Mouse (Mus musculus): ENCODE measurements around the gene Afap1l2. TPM values are rescaled to one million over a fixed set of nuclear protein-coding genes. Genes with fewer than 3 reads are reported as not detected.

Afap1l2 gene
- total and polyA plus RNA-seq, 2 experiments, result 0.55 to 0.77 TPM

GRCm38 (mm10) chr19:56942216-56942615 is 65.8 kb downstream of the Afap1l2 start:
- Histone ChIP-seq H3K27ac (replicated peaks; ENCODE audit: insufficient read depth, low read depth, low read length) (no peak overlapping the region), H3K4me1 (ENCODE audit: control insufficient read depth, insufficient read depth, low read length) (no peaks in the 10 kb centered on the region), H3K27me3 (ENCODE audit: control insufficient read depth, insufficient read depth, low read length) (no peaks in the 10 kb centered on the region), H3K79me2 (ENCODE audit: control insufficient read depth, insufficient read depth, low read length) (no peaks in the 10 kb centered on the region), H3K9ac (ENCODE audit: low read depth, low read length) (no peak overlapping the region), H3K36me3 (ENCODE audit: control insufficient read depth, insufficient read depth, low read length) (no peaks in the 10 kb centered on the region), H3K4me3 (ENCODE audit: insufficient read depth, low read depth, low read length) (no peak overlapping the region)
- TF ChIP-seq CTCF (IDR thresholded peaks at IDR 0.05; ENCODE audit: low read depth, low read length), result no peak
- no peak for TF ChIP-seq POLR2A (IDR thresholded peaks at IDR 0.05; ENCODE audit: extremely low read depth, insufficient read depth, low read length)
- WGBS, result 91% methylated on average over 7 of the region's 7 CpGs
- DNase-seq (ENCODE audit: extremely low read depth, low read depth, low spot score), result no peak

- WGBS, result 87% methylated on average over 11 of the region's 11 CpGs
- Histone ChIP-seq H3K27ac (replicated peaks; ENCODE audit: insufficient read depth, low read depth, low read length) (no peak overlapping the region), H3K4me1 (ENCODE audit: control insufficient read depth, insufficient read depth, low read length) (no peaks in the 10 kb centered on the region), H3K36me3 (ENCODE audit: control insufficient read depth, insufficient read depth, low read length) (no peaks in the 10 kb centered on the region), H3K9ac (ENCODE audit: low read depth, low read length) (no peak overlapping the region), H3K27me3 (ENCODE audit: control insufficient read depth, insufficient read depth, low read length) (no peaks in the 10 kb centered on the region), H3K4me3 (ENCODE audit: insufficient read depth, low read depth, low read length) (no peak overlapping the region), H3K79me2 (ENCODE audit: control insufficient read depth, insufficient read depth, low read length) (no peaks in the 10 kb centered on the region)
- peak; percentile 2 for DNase-seq (ENCODE audit: extremely low read depth, low read depth, low spot score)
- TF ChIP-seq POLR2A (IDR thresholded peaks at IDR 0.05; ENCODE audit: extremely low read depth, insufficient read depth, low read length) (no peak), CTCF (IDR thresholded peaks at IDR 0.05; ENCODE audit: low read depth, low read length) (no peak)
Measured at GRCm38 (mm10) chr19:56940507-56940906, 67.5 kb downstream of the Afap1l2 start.

- Histone ChIP-seq H3K9ac (ENCODE audit: low read depth, low read length) (no peak overlapping the region), H3K4me3 (ENCODE audit: insufficient read depth, low read depth, low read length) (no peak overlapping the region), H3K79me2 (ENCODE audit: control insufficient read depth, insufficient read depth, low read length) (no peaks in the 10 kb centered on the region), H3K4me1 (ENCODE audit: control insufficient read depth, insufficient read depth, low read length) (no peaks in the 10 kb centered on the region), H3K27me3 (ENCODE audit: control insufficient read depth, insufficient read depth, low read length) (no peaks in the 10 kb centered on the region), H3K27ac (replicated peaks; ENCODE audit: insufficient read depth, low read depth, low read length) (no peak overlapping the region), H3K36me3 (ENCODE audit: control insufficient read depth, insufficient read depth, low read length) (no peaks in the 10 kb centered on the region)
- TF ChIP-seq POLR2A (IDR thresholded peaks at IDR 0.05; ENCODE audit: extremely low read depth, insufficient read depth, low read length), result no peak
- TF ChIP-seq CTCF (IDR thresholded peaks at IDR 0.05; ENCODE audit: low read depth, low read length), result no peak
- no peak for DNase-seq (ENCODE audit: extremely low read depth, low read depth, low spot score)
- 83% methylated on average over 9 of the region's 9 CpGs for WGBS
Measured at GRCm38 (mm10) chr19:56939826-56940225, 68.2 kb downstream of the Afap1l2 start.

GRCm38 (mm10) chr19:56937911-56938310 is 70.1 kb downstream of the Afap1l2 start:
- DNase-seq (ENCODE audit: extremely low read depth, low read depth, low spot score), result no peak
- no peak overlapping the region for H3K27ac ChIP-seq (replicated peaks; ENCODE audit: insufficient read depth, low read depth, low read length)
- no peaks in the 10 kb centered on the region for H3K79me2 ChIP-seq (ENCODE audit: control insufficient read depth, insufficient read depth, low read length)
- no peaks in the 10 kb centered on the region for H3K36me3 ChIP-seq (ENCODE audit: control insufficient read depth, insufficient read depth, low read length)
- no peaks in the 10 kb centered on the region for H3K4me1 ChIP-seq (ENCODE audit: control insufficient read depth, insufficient read depth, low read length)
- 95% methylated on average over 5 of the region's 5 CpGs for WGBS
- H3K9ac ChIP-seq (ENCODE audit: low read depth, low read length), result no peak overlapping the region
- TF ChIP-seq CTCF (IDR thresholded peaks at IDR 0.05; ENCODE audit: low read depth, low read length) (no peak), POLR2A (IDR thresholded peaks at IDR 0.05; ENCODE audit: extremely low read depth, insufficient read depth, low read length) (no peak)
- H3K4me3 ChIP-seq (ENCODE audit: insufficient read depth, low read depth, low read length), result no peak overlapping the region
- H3K27me3 ChIP-seq (ENCODE audit: control insufficient read depth, insufficient read depth, low read length), result no peaks in the 10 kb centered on the region

- Histone ChIP-seq H3K4me3 (ENCODE audit: insufficient read depth, low read depth, low read length) (no peak overlapping the region), H3K79me2 (ENCODE audit: control insufficient read depth, insufficient read depth, low read length) (no peaks in the 10 kb centered on the region), H3K27me3 (ENCODE audit: control insufficient read depth, insufficient read depth, low read length) (no peaks in the 10 kb centered on the region), H3K27ac (replicated peaks; ENCODE audit: insufficient read depth, low read depth, low read length) (no peak overlapping the region), H3K4me1 (ENCODE audit: control insufficient read depth, insufficient read depth, low read length) (no peaks in the 10 kb centered on the region), H3K36me3 (ENCODE audit: control insufficient read depth, insufficient read depth, low read length) (no peaks in the 10 kb centered on the region), H3K9ac (ENCODE audit: low read depth, low read length) (no peak overlapping the region)
- WGBS, result 93% methylated on average over 8 of the region's 8 CpGs
- TF ChIP-seq POLR2A (IDR thresholded peaks at IDR 0.05; ENCODE audit: extremely low read depth, insufficient read depth, low read length), result no peak
- no peak for TF ChIP-seq CTCF (IDR thresholded peaks at IDR 0.05; ENCODE audit: low read depth, low read length)
- DNase-seq (ENCODE audit: extremely low read depth, low read depth, low spot score), result no peak
Measured at GRCm38 (mm10) chr19:56936253-56936652, 71.8 kb downstream of the Afap1l2 start.

- Histone ChIP-seq H3K4me1 (ENCODE audit: control insufficient read depth, insufficient read depth, low read length) (no peaks in the 10 kb centered on the region), H3K4me3 (ENCODE audit: insufficient read depth, low read depth, low read length) (no peak overlapping the region), H3K79me2 (ENCODE audit: control insufficient read depth, insufficient read depth, low read length) (no peaks in the 10 kb centered on the region), H3K27ac (replicated peaks; ENCODE audit: insufficient read depth, low read depth, low read length) (no peak overlapping the region), H3K36me3 (ENCODE audit: control insufficient read depth, insufficient read depth, low read length) (no peaks in the 10 kb centered on the region), H3K9ac (ENCODE audit: low read depth, low read length) (no peak overlapping the region), H3K27me3 (ENCODE audit: control insufficient read depth, insufficient read depth, low read length) (no peaks in the 10 kb centered on the region)
- WGBS, result 90% methylated on average over 7 of the region's 7 CpGs
- TF ChIP-seq CTCF (IDR thresholded peaks at IDR 0.05; ENCODE audit: low read depth, low read length), result no peak; the same call in 1 of the 2 replicates
- no peak for TF ChIP-seq POLR2A (IDR thresholded peaks at IDR 0.05; ENCODE audit: extremely low read depth, insufficient read depth, low read length)
- DNase-seq (ENCODE audit: extremely low read depth, low read depth, low spot score), result no peak
Measured at GRCm38 (mm10) chr19:56935777-56936176, 72.3 kb downstream of the Afap1l2 start.
